Mouse (Mus musculus) layer of hippocampus, adult 2 months (tissue): ENCODE results near the gene Prokr2. TPM values are rescaled to one million over a fixed set of nuclear protein-coding genes. Genes with fewer than 3 reads are reported as not detected.
"Not testable (repeated sequence)": the region's sequence is repeated elsewhere in the genome, so short reads cannot be mapped to it uniquely, and the experiment has no call there.

Source experiments
- DNase-seq, 2 experiments: peaks; one replicate each; pipeline ENCODE4 v3.0.0; 2022; ENCODE audit warnings: low spot score in 2 of 2
- H3K27ac ChIP-seq: fragments of 200-600 bp; 2 replicates; pipeline ENCODE4 v1.8.1; 2022
- H3K4me3 ChIP-seq: fragments of 200-600 bp; 2 replicates; pipeline ENCODE4 v1.8.1; 2022; ENCODE audit warnings: mild to moderate bottlenecking
- CTCF ChIP-seq: fragments of 200-600 bp; conservative IDR thresholded peaks from 2 replicates; pipeline ENCODE4 v1.8.1; 2022; ENCODE audit warnings: antibody characterized with exemption, mild to moderate bottlenecking, moderate library complexity
- total RNA-seq, 2 experiments: library from RNA; stranded (reverse); gene quantifications; 2 replicates each; pipeline ENCODE4 v1.2.3; 2021

Gene Prokr2
- total RNA-seq, 2 experiments from 2014 or later: 1.9 to 2.9 TPM

GRCm38 (mm10) chr2:132291265-132291664 is 94.0 kb downstream of the Prokr2 start:
- peak overlapping the region; percentile 89 for H3K27ac ChIP-seq
- no peak for TF ChIP-seq CTCF
- no peak overlapping the region for H3K4me3 ChIP-seq
- DNase-seq: no peak

GRCm38 (mm10) chr2:132290808-132291207 is 94.4 kb downstream of the Prokr2 start:
- TF ChIP-seq CTCF: no peak

GRCm38 (mm10) chr2:132289213-132289612 is 96.0 kb downstream of the Prokr2 start:
- not testable (repeated sequence) for DNase-seq, H3K4me3 ChIP-seq, H3K27ac ChIP-seq

More at GRCm38 (mm10) chr2:132290808-132291207, 94.4 kb downstream of the Prokr2 start:
- Histone ChIP-seq H3K4me3 (no peak overlapping the region), H3K27ac (peak overlapping the region; percentile 89)
- no peak for DNase-seq

Other genes starting within 250 kb of the Prokr2 start
- gene Slc23a2, start 240.3 kb downstream of the Prokr2 start, total RNA-seq: 10 to 100 TPM; 93.1 to 96.0 TPM
- 10 to 100 TPM; 30.3 to 32.9 TPM for gene Tmem230, start 137.6 kb downstream of the Prokr2 start, total RNA-seq
- gene Pcna, start 132.1 kb downstream of the Prokr2 start, total RNA-seq: 10 to 100 TPM; 47.2 to 51.9 TPM
- gene Cds2, start 122.3 kb downstream of the Prokr2 start, total RNA-seq: 100 to 1,000 TPM; 257 to 258 TPM
- gene Gpcpd1, start 202.3 kb upstream of the Prokr2 start, total RNA-seq: 10 to 100 TPM; 72.3 to 75.6 TPM